Mouse (Mus musculus): ENCODE results near the gene Bpifc. TPM values are rescaled to one million over a fixed set of nuclear protein-coding genes. Genes with fewer than 3 reads are reported as not detected.
A peak's percentile ranks its signal among the peaks of the same experiment; 100 is the strongest.
"Not testable (repeated sequence)": the region's sequence is repeated elsewhere in the genome, so short reads cannot be mapped to it uniquely, and the experiment has no call there.

Gene Bpifc
- polyA plus RNA-seq (2017; shearing (Covaris generic)), result under 1 TPM in 1 of 2 experiments, not detected in 1; 0.17 TPM

GRCm38 (mm10) chr10:86011781-86012180, at the start of gene Bpifc:
Gene Bpifc (minus strand): TSS chr10:86011895.
- ATAC-seq, result no peak

GRCm38 (mm10) chr10:86060267-86060666, 48.6 kb upstream of the Bpifc start:
- no peak for ATAC-seq

- ATAC-seq, result no peak
Measured at GRCm38 (mm10) chr10:86057712-86058111, 46.0 kb upstream of the Bpifc start.

- no peak for ATAC-seq
Measured at GRCm38 (mm10) chr10:86057286-86057685, 45.6 kb upstream of the Bpifc start.

- no peak for ATAC-seq
Measured at GRCm38 (mm10) chr10:86056297-86056903, 44.7 kb upstream of the Bpifc start.

- ATAC-seq, result no peak
Measured at GRCm38 (mm10) chr10:86052818-86053522, 41.3 kb upstream of the Bpifc start.

- ATAC-seq, result no peak
Measured at GRCm38 (mm10) chr10:86050522-86050921, 38.8 kb upstream of the Bpifc start.

- ATAC-seq, result no peak
Measured at GRCm38 (mm10) chr10:86047786-86048185, 36.1 kb upstream of the Bpifc start.

GRCm38 (mm10) chr10:86046371-86046770, 34.7 kb upstream of the Bpifc start:
- no peak for ATAC-seq

- ATAC-seq, result no peak
Measured at GRCm38 (mm10) chr10:86044066-86044465, 32.4 kb upstream of the Bpifc start.

GRCm38 (mm10) chr10:86043651-86044050, 32.0 kb upstream of the Bpifc start:
- ATAC-seq, result no peak

GRCm38 (mm10) chr10:86034007-86034728, 22.5 kb upstream of the Bpifc start:
- no peak for ATAC-seq

- ATAC-seq, result no peak
Measured at GRCm38 (mm10) chr10:86032517-86032916, 20.8 kb upstream of the Bpifc start.

- no peak for ATAC-seq
Measured at GRCm38 (mm10) chr10:86030743-86031142, 19.0 kb upstream of the Bpifc start.

- not testable (repeated sequence) for ATAC-seq
Measured at GRCm38 (mm10) chr10:86026807-86027206, 15.1 kb upstream of the Bpifc start.

GRCm38 (mm10) chr10:86026354-86026753, 14.7 kb upstream of the Bpifc start:
- ATAC-seq, result no peak

GRCm38 (mm10) chr10:86025906-86026305, 14.2 kb upstream of the Bpifc start:
- ATAC-seq, result no peak

GRCm38 (mm10) chr10:86023149-86023548, 11.5 kb upstream of the Bpifc start:
- no peak for ATAC-seq

- ATAC-seq, result peak; percentile 4
Measured at GRCm38 (mm10) chr10:86022474-86022816, 10.8 kb upstream of the Bpifc start.

- ATAC-seq, result peak; percentile 91
Measured at GRCm38 (mm10) chr10:86021749-86022473, 10.2 kb upstream of the Bpifc start, which contains the start of gene Fbxo7. Gene Fbxo7 (plus strand): TSS chr10:86021972.

GRCm38 (mm10) chr10:86021408-86021748, 9.7 kb upstream of the Bpifc start:
- peak; percentile 24 for ATAC-seq

GRCm38 (mm10) chr10:86018813-86019212, 7.1 kb upstream of the Bpifc start:
- ATAC-seq, result no peak

GRCm38 (mm10) chr10:86017781-86018180, 6.1 kb upstream of the Bpifc start:
- ATAC-seq, result no peak

All from activated CD4-positive, CD25-positive, alpha-beta regulatory T cell, adult 4 months (primary cell).